Mouse (Mus musculus) adrenal gland (tissue): Measurements from ENCODE around the gene Cln5.

Experiments
- intact Hi-C: fragments of 180-260 bp; cut with DNase I; formaldehyde crosslinking; loops from one replicate; pipeline ENCODE4 v1.15.1; 2025

The Cln5 gene

GRCm38 (mm10) chr14:103077272-103078005, 7.4 kb downstream of the Cln5 start:
- intact Hi-C loops, result no loop called here

DNA sequence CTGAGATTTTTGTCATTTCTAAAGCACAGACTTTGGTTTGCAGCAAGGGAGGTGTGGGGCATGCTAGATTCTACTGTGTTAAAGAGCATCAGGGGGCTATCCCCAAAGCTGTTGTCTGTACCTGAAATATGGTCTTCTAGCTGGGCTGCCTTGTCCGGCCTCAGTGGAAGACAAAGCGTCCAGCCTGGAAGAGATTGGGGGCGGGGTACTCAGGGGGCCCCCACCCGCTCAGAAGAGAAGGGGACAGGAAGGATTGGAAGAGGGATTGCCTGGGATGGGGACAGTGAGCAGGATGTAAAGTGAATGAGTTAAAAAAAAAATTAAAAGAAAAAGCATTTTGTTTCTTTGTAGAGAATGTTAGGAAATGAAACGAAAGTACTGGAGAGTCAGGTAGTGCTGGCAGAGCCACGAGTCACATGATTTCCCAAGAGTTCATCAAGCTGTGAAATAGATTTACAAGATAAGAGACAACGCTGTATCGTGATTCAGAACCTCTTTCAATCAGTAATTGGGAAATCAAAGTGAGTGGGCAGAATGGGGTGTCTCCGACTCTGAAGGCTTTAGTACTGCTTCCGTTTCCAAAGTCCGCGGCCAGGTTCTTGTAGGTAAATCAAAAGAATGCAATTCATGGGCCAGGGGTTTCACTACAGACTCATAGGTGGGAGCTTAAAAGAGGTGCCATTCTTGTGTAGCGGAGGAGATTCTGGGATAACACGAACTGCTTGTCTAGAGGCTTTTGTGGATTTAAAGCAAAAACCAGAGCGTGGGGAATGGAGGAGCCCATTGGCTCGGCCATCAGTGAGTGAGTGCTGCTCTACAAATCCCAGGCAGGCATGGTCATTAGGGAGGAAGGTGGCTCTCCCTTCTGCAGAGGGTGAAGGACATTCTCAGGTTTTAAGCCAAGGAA, 8.2 kb downstream of the Cln5 start:
- intact Hi-C loops, result no loop called here

DNA sequence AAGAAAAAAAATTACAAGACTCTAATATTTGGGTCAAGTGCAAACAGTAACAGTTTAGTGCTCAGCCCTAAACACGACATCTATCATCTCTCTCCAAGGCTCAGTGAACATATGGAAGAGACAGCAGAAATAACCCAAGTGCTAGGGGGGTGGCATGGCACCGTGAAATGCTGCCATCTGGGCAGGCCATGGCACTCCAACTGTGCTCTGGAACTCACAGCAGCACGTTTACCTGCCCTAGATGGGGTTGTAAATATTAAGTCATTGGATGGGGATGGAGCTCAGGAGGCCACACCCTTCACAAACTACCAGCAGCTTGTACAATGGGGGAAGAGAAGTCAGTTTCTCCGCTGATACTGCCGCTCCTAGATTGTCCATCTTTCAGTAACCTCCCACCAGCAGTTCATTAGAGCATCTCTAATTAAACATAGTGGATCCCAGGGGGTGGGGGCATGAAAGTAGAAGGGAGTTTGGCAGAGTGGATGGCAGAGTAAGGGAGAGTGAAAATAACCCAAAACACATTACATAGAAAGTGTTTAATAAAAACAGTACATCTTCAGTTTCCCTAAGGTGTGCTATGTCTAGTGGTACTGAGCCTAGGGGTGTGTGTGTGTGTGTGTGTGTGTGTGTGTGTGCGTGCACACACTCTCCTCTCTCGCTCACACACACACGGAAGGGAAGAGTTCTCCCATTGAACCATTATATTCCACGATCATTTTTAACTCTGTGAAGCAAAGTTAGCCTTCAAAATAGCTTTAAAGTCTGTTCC, 9.4 kb downstream of the Cln5 start:
- intact Hi-C loops, result no loop called here

DNA sequence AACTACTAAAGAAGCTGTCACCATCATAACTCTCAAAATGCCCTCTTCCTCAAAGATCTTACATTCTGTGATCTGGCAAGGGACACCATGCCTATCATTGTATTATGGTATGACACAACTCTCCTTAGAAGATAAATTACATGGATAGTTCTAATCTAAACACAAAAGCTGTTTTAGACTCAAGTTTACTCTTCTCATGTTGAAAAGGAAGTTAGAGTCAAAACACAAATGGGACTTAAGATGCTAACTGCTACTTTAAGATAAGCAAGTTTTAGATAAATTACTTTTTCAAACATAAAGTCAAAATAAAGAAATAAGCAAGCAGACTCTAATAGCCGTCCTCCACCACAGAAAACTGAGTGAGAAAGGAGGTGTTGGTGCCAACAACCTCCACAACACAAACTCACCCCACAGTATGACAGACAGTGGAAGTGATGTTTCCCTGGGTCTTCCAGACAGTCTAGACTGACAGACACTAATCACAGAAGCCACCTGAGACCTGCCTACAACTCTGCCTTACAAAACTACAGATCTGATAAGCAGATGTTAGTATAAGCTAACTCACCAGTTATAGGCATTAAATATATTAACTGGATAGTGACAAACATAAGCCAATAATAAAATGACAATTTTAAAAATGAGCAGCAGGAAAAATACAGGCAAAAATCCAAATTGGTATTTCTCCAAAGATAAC, 16.0 kb downstream of the Cln5 start:
- intact Hi-C loops, result no loop called here

DNA sequence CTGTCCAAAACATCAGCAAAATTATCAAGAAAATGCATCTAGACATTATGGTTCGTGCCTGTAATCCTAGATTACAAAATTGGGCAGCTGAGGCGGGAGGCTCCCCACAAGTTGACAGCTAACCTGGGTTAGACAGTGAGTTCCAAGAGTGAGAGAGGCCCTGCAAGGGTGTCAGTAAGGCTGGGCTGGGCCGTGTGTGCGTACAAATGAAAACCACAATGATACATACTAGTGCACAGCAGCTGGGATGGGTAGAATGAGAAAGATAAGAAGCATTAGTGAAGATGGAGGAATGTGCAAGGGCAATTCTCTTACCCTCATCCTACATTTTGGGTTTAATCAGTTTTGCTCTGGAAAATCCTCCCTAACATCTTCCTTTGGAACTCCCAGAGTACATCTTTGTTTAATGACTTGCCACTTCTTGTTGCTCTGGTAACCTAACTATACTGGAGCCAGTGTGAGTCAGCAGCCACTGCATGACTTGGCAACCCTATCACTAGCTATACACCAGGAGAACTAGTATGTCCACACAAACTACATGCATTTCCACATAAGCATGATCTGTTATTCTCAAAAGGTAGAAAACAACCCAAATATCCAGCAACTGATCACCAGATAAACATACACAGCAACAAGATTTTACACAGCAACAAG, 16.8 kb downstream of the Cln5 start:
- intact Hi-C loops, result no loop called here

- intact Hi-C loops, result no loop called here
These were observed 17.8 kb downstream of the Cln5 start for GRCm38 (mm10) chr14:103087846-103088245.

- intact Hi-C loops, result no loop called here
These were observed 18.6 kb downstream of the Cln5 start for GRCm38 (mm10) chr14:103088624-103089023.

DNA sequence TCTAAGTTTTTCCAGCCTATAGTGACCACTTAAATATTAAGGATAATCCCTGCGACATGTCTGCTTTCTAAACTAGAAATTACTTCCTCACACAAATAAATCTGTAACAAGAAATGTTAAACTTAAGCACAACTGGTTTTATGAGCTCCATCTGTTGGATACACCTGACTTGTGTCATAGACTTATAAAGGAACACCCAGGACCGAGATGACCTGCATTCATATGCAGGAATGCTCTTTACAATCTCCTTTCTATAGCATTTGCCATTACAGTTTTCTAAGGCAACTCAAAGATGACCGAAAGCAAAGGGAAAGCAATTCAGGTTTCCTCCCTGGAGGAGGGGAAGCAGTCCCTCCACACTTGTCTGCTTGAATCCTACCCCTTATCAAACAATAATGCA, 23.2 kb downstream of the Cln5 start:
- intact Hi-C loops, result no loop called here

DNA sequence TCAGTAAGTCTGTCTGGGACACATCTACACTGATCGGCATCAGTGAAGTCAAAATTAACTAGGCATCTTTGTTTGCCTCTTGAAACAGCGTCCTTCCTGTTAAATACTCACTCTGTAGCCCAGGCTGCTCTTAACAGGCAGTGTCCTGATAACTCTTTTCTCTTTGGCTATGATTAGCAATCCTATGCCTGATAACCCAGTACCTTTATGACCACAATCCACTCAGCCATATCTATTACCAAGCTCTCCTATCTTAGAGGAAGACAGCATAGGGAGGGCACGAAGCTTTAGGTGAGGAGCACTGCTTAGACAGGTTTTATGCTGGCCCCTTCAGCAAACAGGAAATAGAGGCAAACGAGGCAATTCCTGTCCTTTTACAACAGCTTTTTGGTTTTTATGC, 23.7 kb downstream of the Cln5 start:
- intact Hi-C loops, result no loop called here

- intact Hi-C loops, result no loop called here
These were observed 25.0 kb downstream of the Cln5 start for GRCm38 (mm10) chr14:103095036-103095435.

DNA sequence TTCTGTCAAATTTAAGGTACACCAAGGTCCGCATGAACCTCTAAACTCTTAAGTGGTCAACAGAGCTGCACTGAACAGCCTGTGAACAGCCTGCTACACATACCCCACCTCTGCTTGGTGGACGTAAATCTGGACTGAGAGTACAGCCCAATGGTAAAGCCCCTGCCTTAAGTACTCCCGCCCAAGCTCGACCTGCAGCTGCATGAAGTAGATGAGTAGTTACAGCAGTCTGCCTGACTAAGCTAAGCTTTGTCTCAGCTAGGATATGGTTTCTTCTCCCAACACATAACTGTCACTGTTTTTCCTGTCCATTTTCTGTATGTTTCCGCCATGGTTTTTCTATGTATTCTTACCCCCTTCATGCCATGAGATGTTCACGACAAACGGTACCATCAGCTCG, 25.8 kb downstream of the Cln5 start:
- intact Hi-C loops, result no loop called here

- intact Hi-C loops, result no loop called here
These were observed 26.6 kb downstream of the Cln5 start for GRCm38 (mm10) chr14:103096621-103097020.

- intact Hi-C loops, result loop anchor here (1.0 kb wide), 1 partner anchor 28 kb away; the partner anchor contains the start of gene Cln5
These were observed 28.2 kb downstream of the Cln5 start for GRCm38 (mm10) chr14:103098213-103098586.

- intact Hi-C loops, result loop anchor here (1.0 kb wide), 1 partner anchor 28 kb away; the partner anchor contains the start of gene Cln5
These were observed 28.7 kb downstream of the Cln5 start for GRCm38 (mm10) chr14:103098587-103099235.

GRCm38 (mm10) chr14:103099238-103099933, 29.4 kb downstream of the Cln5 start, which contains the start of gene Fbxl3:
Gene Fbxl3, minus strand, starts transcription at chr14:103099566.
- intact Hi-C loops, result no loop called here

DNA sequence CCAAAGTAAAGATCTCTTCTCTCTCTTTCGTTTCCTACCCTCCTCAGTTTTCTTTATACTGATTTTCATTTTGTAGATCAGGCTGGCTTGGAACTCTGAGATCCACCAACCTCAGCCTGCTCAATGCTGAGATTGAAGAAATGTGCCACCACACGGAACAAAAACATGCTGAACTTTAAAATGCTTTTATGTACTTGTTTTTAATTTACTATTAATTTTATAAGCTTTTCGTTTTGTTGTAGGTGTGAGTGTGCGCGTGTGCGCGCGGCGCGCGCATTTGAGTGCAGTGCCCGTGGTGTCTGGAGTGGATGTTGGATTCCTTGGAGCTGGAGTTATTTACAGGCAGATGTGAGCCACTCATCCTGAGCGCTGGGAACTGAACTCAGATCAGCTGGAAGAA, 30.3 kb downstream of the Cln5 start:
- intact Hi-C loops, result no loop called here

DNA sequence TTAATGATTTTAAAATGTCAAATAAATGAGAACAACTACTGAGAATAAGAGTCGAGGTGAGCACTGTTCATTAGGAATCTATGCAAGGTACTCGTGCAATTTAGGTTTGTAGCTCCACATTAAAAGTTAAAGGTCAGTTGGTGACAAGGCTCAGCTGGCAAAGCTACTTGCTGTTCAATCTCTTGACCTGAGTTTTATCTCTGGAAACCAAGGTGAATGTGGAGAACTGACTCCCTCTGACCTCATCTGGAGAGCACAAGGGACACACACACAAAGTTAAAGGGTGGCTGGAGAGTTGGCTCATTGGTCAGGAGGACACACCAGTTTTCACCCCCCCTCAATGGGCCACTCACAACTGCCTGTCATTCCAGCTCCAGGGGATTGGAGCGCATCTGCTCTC, 31.2 kb downstream of the Cln5 start:
- intact Hi-C loops, result no loop called here

- intact Hi-C loops, result no loop called here
These were observed 32.2 kb downstream of the Cln5 start for GRCm38 (mm10) chr14:103102246-103102645.

- intact Hi-C loops, result no loop called here
These were observed 32.8 kb downstream of the Cln5 start for GRCm38 (mm10) chr14:103102731-103103335.
